Mouse (Mus musculus): ENCODE measurements around the gene Pold1. TPM values are rescaled to one million over a fixed set of nuclear protein-coding genes. Genes with fewer than 3 reads are reported as not detected.

Gene Pold1
- polyA plus RNA-seq, 1 experiment from 2014 or later, result 19.4 TPM

DNA sequence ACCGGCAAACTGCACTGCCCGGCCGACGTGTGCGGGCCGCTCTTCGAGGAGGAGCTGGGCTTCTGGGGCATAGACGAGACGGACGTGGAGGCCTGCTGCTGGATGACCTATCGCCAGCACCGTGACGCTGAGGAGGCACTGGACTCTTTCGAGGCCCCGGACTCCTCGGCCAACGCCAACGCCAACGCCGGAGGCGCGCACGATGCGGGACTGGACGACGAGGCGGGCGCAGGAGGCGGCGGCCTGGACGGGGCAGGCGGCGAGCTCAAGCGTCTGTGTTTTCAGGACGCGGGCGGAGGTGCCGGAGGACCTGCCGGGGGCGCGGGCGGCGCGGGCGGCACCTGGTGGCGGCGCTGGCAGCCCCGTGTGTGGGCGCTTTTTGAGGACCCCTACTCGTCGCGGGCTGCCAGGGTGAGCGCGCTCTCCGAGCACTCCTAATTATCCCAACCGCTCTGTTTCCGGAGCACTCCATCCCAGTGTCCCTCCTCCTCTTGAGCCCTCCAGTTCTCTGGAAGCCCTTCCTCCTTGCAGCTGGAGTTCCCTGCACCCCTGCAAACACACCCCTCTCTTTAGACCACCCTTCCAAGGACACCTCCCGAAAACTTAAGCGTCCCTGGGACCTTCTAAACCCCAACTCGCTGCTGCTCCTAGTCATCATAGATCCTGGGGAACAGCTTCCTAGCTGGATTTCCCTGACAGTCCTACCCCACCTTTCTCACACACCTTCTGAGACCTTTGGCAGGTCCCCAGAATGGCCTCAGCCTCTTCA lies 42.9 kb upstream of the Pold1 start:
- Histone ChIP-seq H3K9me3 (replicated peaks; ENCODE audit: control insufficient read depth, low read length, poor library complexity, severe bottlenecking) (no peaks in the 10 kb centered on the region), H3K36me3 (ENCODE audit: control insufficient read depth, insufficient read depth, low read length) (peaks cover 3% of the 10 kb centered on the region; the same call in 1 of the 2 replicates), H3K27ac (ENCODE audit: low read length) (peak overlapping the region; percentile 80; the same call in 1 of the 2 replicates), H3K4me3 (ENCODE audit: low read depth, low read length) (peak overlapping the region; percentile 64), H3K4me2 (ENCODE audit: low read length) (peak overlapping the region; percentile 86), H3K9ac (ENCODE audit: low read depth, low read length) (peak overlapping the region; percentile 75), H3K4me1 (ENCODE audit: control insufficient read depth, insufficient read depth, low read length) (peaks cover 47% of the 10 kb centered on the region), H3K27me3 (ENCODE audit: control insufficient read depth, insufficient read depth, low read depth, low read length) (peaks cover 5% of the 10 kb centered on the region)
- ATAC-seq, result no peak
- WGBS, result under 1% methylated on average over 44 of the region's 60 CpGs

GRCm38 (mm10) chr7:44590402-44591347 lies 42.0 kb upstream of the Pold1 start, which contains the start of gene Kcnc3:
Kcnc3 (plus strand) TSS chr7:44590664.
- Histone ChIP-seq H3K27me3 (ENCODE audit: control insufficient read depth, insufficient read depth, low read depth, low read length) (peaks cover 5% of the 10 kb centered on the region), H3K4me2 (ENCODE audit: low read length) (peak within 1 kb of the TSS; percentile 86), H3K4me1 (ENCODE audit: control insufficient read depth, insufficient read depth, low read length) (peaks cover 47% of the 10 kb centered on the region), H3K27ac (ENCODE audit: low read length) (peak within 1 kb of the TSS; percentile 80), H3K9me3 (replicated peaks; ENCODE audit: control insufficient read depth, low read length, poor library complexity, severe bottlenecking) (no peaks in the 10 kb centered on the region), H3K4me3 (ENCODE audit: low read depth, low read length) (peak within 1 kb of the TSS; percentile 64), H3K36me3 (ENCODE audit: control insufficient read depth, insufficient read depth, low read length) (no peaks in the 10 kb centered on the region; the same call in 1 of the 2 replicates), H3K9ac (ENCODE audit: low read depth, low read length) (peak within 1 kb of the TSS; percentile 75)
- under 1% methylated on average over 74 of the region's 80 CpGs for WGBS
- ATAC-seq, result peak; percentile 90

GRCm38 (mm10) chr7:44589946-44590345 lies 41.3 kb upstream of the Pold1 start:
- Histone ChIP-seq H3K36me3 (ENCODE audit: control insufficient read depth, insufficient read depth, low read length) (no peaks in the 10 kb centered on the region), H3K27ac (ENCODE audit: low read length) (peak overlapping the region; percentile 60), H3K4me2 (ENCODE audit: low read length) (peak overlapping the region; percentile 86), H3K4me3 (ENCODE audit: low read depth, low read length) (peak overlapping the region; percentile 64), H3K4me1 (ENCODE audit: control insufficient read depth, insufficient read depth, low read length) (peaks cover 47% of the 10 kb centered on the region), H3K27me3 (ENCODE audit: control insufficient read depth, insufficient read depth, low read depth, low read length) (peaks cover 5% of the 10 kb centered on the region), H3K9ac (ENCODE audit: low read depth, low read length) (peak overlapping the region; percentile 0; the same call in 1 of the 2 replicates), H3K9me3 (replicated peaks; ENCODE audit: control insufficient read depth, low read length, poor library complexity, severe bottlenecking) (no peaks in the 10 kb centered on the region)
- 1% methylated on average over 13 of the region's 13 CpGs for WGBS
- no peak for ATAC-seq

- peak; percentile 31 for ATAC-seq
- Histone ChIP-seq H3K36me3 (ENCODE audit: control insufficient read depth, insufficient read depth, low read length) (no peaks in the 10 kb centered on the region), H3K4me1 (ENCODE audit: control insufficient read depth, insufficient read depth, low read length) (peaks cover 40% of the 10 kb centered on the region), H3K4me3 (ENCODE audit: low read depth, low read length) (peak overlapping the region; percentile 64), H3K27me3 (ENCODE audit: control insufficient read depth, insufficient read depth, low read depth, low read length) (peaks cover 5% of the 10 kb centered on the region), H3K9me3 (replicated peaks; ENCODE audit: control insufficient read depth, low read length, poor library complexity, severe bottlenecking) (no peaks in the 10 kb centered on the region), H3K27ac (ENCODE audit: low read length) (peak overlapping the region; percentile 60), H3K4me2 (ENCODE audit: low read length) (peak overlapping the region; percentile 86), H3K9ac (ENCODE audit: low read depth, low read length) (peak overlapping the region; percentile 47)
- under 1% methylated on average over 26 of the region's 33 CpGs for WGBS
Observed at GRCm38 (mm10) chr7:44589149-44589548, 40.5 kb upstream of the Pold1 start.

DNA sequence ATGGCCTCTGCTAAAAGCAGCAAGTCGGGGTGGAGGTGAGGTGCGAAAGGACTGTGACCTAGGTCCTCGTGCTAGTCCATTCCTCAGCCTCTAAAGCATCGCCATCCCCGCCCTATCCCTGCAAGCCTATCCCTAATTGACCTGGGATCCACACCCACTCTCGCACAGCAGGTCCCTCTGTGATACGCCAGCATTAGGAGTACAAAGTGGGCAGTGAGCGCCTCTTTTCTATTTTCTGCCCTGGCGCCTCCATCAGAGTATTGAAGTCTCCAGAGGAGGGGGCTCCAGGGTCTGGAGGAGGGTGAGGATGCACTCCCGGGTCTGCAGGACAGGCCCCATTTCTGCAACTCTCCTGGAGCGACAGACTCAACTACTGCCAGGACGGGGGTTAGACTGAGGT lies 39.7 kb upstream of the Pold1 start:
- Histone ChIP-seq H3K9me3 (replicated peaks; ENCODE audit: control insufficient read depth, low read length, poor library complexity, severe bottlenecking) (no peaks in the 10 kb centered on the region), H3K4me1 (ENCODE audit: control insufficient read depth, insufficient read depth, low read length) (peaks cover 37% of the 10 kb centered on the region), H3K27me3 (ENCODE audit: control insufficient read depth, insufficient read depth, low read depth, low read length) (peaks cover 5% of the 10 kb centered on the region), H3K4me2 (ENCODE audit: low read length) (peak overlapping the region; percentile 86), H3K27ac (ENCODE audit: low read length) (peak overlapping the region; percentile 60; the same call in 1 of the 2 replicates), H3K4me3 (ENCODE audit: low read depth, low read length) (peak overlapping the region; percentile 64), H3K9ac (ENCODE audit: low read depth, low read length) (peak overlapping the region; percentile 47), H3K36me3 (ENCODE audit: control insufficient read depth, insufficient read depth, low read length) (no peaks in the 10 kb centered on the region)
- 10% methylated on average over 12 of the region's 12 CpGs for WGBS
- ATAC-seq, result no peak

DNA sequence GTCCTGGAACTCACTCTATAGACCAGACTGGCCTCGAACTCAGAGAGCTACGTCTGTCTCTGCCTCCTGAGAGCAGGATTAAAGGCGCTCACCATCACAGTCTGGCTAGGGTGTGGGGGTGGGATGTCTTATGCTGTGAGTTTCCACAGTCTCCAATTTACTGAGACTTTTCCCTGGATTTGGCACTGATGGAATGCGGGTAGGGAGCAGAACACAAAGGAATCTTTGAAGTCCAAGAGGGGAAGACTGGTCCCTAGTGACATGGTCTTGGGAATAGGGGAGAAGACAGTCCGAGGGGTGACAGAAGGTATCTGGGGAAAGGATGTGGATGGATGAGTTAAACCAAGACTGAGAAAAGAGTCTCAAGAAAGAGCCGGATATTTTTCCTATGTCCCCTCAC lies 39.0 kb upstream of the Pold1 start:
- Histone ChIP-seq H3K9ac (ENCODE audit: low read depth, low read length) (peak overlapping the region; percentile 63), H3K27ac (ENCODE audit: low read length) (no peak overlapping the region), H3K27me3 (ENCODE audit: control insufficient read depth, insufficient read depth, low read depth, low read length) (peaks cover 4% of the 10 kb centered on the region), H3K4me2 (ENCODE audit: low read length) (peak overlapping the region; percentile 86), H3K36me3 (ENCODE audit: control insufficient read depth, insufficient read depth, low read length) (no peaks in the 10 kb centered on the region), H3K4me3 (ENCODE audit: low read depth, low read length) (peak overlapping the region; percentile 64), H3K4me1 (ENCODE audit: control insufficient read depth, insufficient read depth, low read length) (peaks cover 31% of the 10 kb centered on the region), H3K9me3 (replicated peaks; ENCODE audit: control insufficient read depth, low read length, poor library complexity, severe bottlenecking) (no peaks in the 10 kb centered on the region)
- ATAC-seq, result no peak
- WGBS, result 39% methylated on average over 6 of the region's 6 CpGs

DNA sequence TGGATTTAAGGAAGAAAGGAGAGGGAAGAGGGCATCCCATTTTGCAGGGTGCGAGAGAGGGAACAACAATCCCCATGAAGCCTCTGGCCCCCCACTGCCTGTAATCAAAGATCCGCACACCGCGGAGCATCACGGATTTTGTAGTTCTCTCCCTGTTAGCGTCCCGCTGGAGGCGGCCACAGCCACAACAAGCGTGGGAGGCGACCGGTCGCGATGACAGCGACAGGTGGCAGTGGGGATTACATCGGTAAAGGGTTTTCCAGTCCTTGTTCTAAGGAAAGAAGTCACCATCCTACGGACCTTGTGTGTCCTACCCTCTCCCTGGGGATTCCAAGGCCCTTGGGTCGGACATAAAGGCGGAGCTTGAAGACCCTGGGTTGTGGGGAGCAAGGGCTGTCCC lies 38.3 kb upstream of the Pold1 start:
- H3K36me3 ChIP-seq (ENCODE audit: control insufficient read depth, insufficient read depth, low read length), result no peaks in the 10 kb centered on the region
- peak overlapping the region; percentile 44; the same call in 1 of the 2 replicates for H3K27ac ChIP-seq (ENCODE audit: low read length)
- H3K4me2 ChIP-seq (ENCODE audit: low read length), result peak overlapping the region; percentile 86
- ATAC-seq, result peak; percentile 44
- under 1% methylated on average over 18 of the region's 18 CpGs for WGBS
- peaks cover 2% of the 10 kb centered on the region for H3K27me3 ChIP-seq (ENCODE audit: control insufficient read depth, insufficient read depth, low read depth, low read length)
- peaks cover 23% of the 10 kb centered on the region for H3K4me1 ChIP-seq (ENCODE audit: control insufficient read depth, insufficient read depth, low read length)
- peak overlapping the region; percentile 63 for H3K9ac ChIP-seq (ENCODE audit: low read depth, low read length)
- H3K4me3 ChIP-seq (ENCODE audit: low read depth, low read length), result peak overlapping the region; percentile 64
- no peaks in the 10 kb centered on the region for H3K9me3 ChIP-seq (replicated peaks; ENCODE audit: control insufficient read depth, low read length, poor library complexity, severe bottlenecking)

DNA sequence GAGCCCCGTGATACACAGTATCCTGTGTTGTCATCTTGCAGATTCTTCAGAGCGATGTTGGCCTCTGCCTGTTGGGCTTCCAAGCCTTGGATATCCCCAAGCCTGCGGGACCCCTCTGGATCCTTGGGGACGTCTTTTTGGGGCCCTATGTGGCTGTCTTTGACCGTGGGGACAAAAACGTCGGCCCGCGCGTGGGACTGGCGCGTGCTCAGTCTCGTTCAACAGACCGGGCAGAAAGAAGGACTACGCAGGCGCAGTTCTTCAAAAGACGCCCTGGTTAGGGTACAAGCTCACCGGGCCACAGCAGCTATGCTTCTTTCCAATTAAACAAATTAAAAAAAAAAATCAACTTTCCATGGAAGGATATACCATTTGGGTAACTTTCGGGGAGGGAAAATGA lies 37.9 kb upstream of the Pold1 start:
- H3K4me3 ChIP-seq (ENCODE audit: low read depth, low read length), result peak overlapping the region; percentile 64
- 6% methylated on average over 19 of the region's 19 CpGs for WGBS
- H3K36me3 ChIP-seq (ENCODE audit: control insufficient read depth, insufficient read depth, low read length), result no peaks in the 10 kb centered on the region
- no peaks in the 10 kb centered on the region for H3K9me3 ChIP-seq (replicated peaks; ENCODE audit: control insufficient read depth, low read length, poor library complexity, severe bottlenecking)
- no peak for ATAC-seq
- peak overlapping the region; percentile 86 for H3K4me2 ChIP-seq (ENCODE audit: low read length)
- peak overlapping the region; percentile 44; the same call in 1 of the 2 replicates for H3K27ac ChIP-seq (ENCODE audit: low read length)
- H3K4me1 ChIP-seq (ENCODE audit: control insufficient read depth, insufficient read depth, low read length), result peaks cover 19% of the 10 kb centered on the region
- H3K9ac ChIP-seq (ENCODE audit: low read depth, low read length), result peak overlapping the region; percentile 63
- H3K27me3 ChIP-seq (ENCODE audit: control insufficient read depth, insufficient read depth, low read depth, low read length), result no peaks in the 10 kb centered on the region
